Mouse (Mus musculus): Measurements from ENCODE around the gene Slc38a9.

- no peak for TF ChIP-seq POLR2A (IDR thresholded peaks at IDR 0.05; ENCODE audit: extremely low read depth, insufficient read depth, low read length)
- no peak for TF ChIP-seq CTCF (IDR thresholded peaks at IDR 0.05; ENCODE audit: extremely low read depth, insufficient read depth, low read length)
Observed at GRCm38 (mm10) chr13:112621592-112621991, 39.0 kb upstream of the Slc38a9 start.
